Mouse (Mus musculus): ENCODE data around the gene Znhit3.

DNA sequence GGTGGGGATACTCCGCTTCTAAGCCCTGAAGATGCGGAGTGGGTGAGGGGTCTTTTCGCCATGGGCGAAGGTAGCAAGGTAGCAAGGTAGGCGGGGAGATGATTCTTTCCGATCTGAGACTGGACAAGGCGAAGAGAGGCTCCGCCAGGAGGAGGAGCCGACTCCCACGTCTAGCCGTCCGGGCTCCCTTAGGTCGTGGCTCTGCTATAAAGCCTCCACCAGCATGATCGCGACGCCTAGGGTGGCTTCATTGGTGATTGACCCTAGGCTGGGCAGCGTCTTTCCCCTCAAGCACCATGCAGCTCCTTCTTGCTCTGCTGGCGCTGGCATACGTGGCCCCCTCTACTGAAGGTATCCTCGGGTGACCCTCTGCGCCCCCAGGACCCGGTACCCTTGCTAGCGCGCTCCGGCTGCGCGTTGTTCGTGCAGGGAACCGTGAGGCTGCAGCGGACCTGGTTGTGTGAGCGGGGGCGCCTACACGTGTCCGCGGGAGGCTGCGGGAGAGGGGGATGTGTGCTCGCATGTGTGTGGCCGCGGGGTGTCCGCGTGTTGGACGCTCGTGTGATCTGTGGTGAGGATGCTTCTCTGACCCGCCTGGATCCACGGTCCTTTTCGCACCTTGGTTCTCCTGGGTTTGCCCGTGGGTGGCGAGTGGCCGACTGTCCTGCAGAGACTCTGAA lies 41.6 kb upstream of the Znhit3 start, which contains the start of gene Car4:
- TF ChIP-seq CTCF (IDR thresholded peaks at IDR 0.05; ENCODE audit: low read depth) (no peak), EP300 (IDR thresholded peaks at IDR 0.05; ENCODE audit: low read depth) (no peak)
